In genomic region chr17:14693048-14693993, GRCm38 (mm10) we compare ENCODE assay signal across 8 mouse cellular contexts. TPM values are rescaled to one million over a fixed set of nuclear protein-coding genes. Genes with fewer than 3 reads are reported as not detected.
DNase-seq lines count a peak whose midpoint lies in the region; ATAC-seq and TF ChIP-seq lines count a peak whose summit lies in the region.

No protein-coding gene starts in this region.

- H3K4me1 ChIP-seq in heart, adult 2 months (ENCODE audit: control insufficient read depth, insufficient read depth, low read length), result peaks cover 5% of the 10 kb centered on the region
- no peaks in the 10 kb centered on the region for H3K4me1 ChIP-seq in ES-Bruce4 (ENCODE audit: control insufficient read depth, insufficient read depth, low read length)
- 0 out of 2 replicates have a peak, but pooled peaks cover 10% of the 10 kb centered on the region for H3K4me1 ChIP-seq in forebrain, postnatal 0 days (ENCODE audit: insufficient read depth)
- no peaks in the 10 kb centered on the region for H3K4me1 ChIP-seq in liver, embryonic 16.5 days (ENCODE audit: control insufficient read depth, low read depth, low read length)

- no peaks in the 10 kb centered on the region for H3K9me3 ChIP-seq in ES-Bruce4 (replicated peaks; ENCODE audit: control insufficient read depth, insufficient read depth, low read length, poor library complexity, severe bottlenecking)
- H3K9me3 ChIP-seq in forebrain, postnatal 0 days (ENCODE audit: low read length), result no peaks in the 10 kb centered on the region
- no peaks in the 10 kb centered on the region for H3K9me3 ChIP-seq in liver, embryonic 16.5 days (replicated peaks; ENCODE audit: control insufficient read depth, low read length)

- peak overlapping the region; percentile 53 for H3K4me3 ChIP-seq in heart, adult 2 months
- no peak overlapping the region for H3K4me3 ChIP-seq in ES-Bruce4 (ENCODE audit: low read depth, low read length)
- peak overlapping the region; percentile 20; the same call in 1 of the 2 replicates for H3K4me3 ChIP-seq in forebrain, postnatal 0 days (ENCODE audit: low read depth, low read length)
- peak overlapping the region; percentile 7; the same call in 1 of the 2 replicates for H3K4me3 ChIP-seq in liver, embryonic 16.5 days (ENCODE audit: low read depth, low read length)

- WGBS in heart, adult 2 months, result 20% methylated on average over 9 of the region's 9 CpGs
- 4% methylated on average over 9 of the region's 9 CpGs for WGBS in forebrain, postnatal 0 days
- WGBS in liver, embryonic 16.5 days (ENCODE audit: insufficient replicate concordance), result 8% methylated on average over 9 of the region's 9 CpGs

- no peak for TF ChIP-seq EP300 in heart, adult 2 months (IDR thresholded peaks at IDR 0.05; ENCODE audit: insufficient read depth, low read depth, low read length)
- TF ChIP-seq EP300 in ES-Bruce4 (IDR thresholded peaks at IDR 0.05; ENCODE audit: insufficient read depth, low read depth, low read length), result peak; percentile 82

- no peak for TF ChIP-seq CTCF in heart, adult 2 months (IDR thresholded peaks at IDR 0.05)
- TF ChIP-seq CTCF in ES-Bruce4 (IDR thresholded peaks at IDR 0.05; ENCODE audit: low read depth, low read length), result no peak
- TF ChIP-seq CTCF in forebrain, postnatal 0 days (IDR thresholded peaks at IDR 0.05; ENCODE audit: low read depth), result no peak

- no peaks in the 10 kb centered on the region for H3K79me2 ChIP-seq in heart, adult 2 months (replicated peaks; ENCODE audit: control insufficient read depth, insufficient read depth, low read length)

- H3K36me3 ChIP-seq in heart, adult 2 months (ENCODE audit: control insufficient read depth, insufficient read depth, low read length), result no peaks in the 10 kb centered on the region
- H3K36me3 ChIP-seq in ES-Bruce4 (ENCODE audit: control insufficient read depth, insufficient read depth, low read length, poor library complexity, severe bottlenecking), result no peaks in the 10 kb centered on the region
- no peaks in the 10 kb centered on the region for H3K36me3 ChIP-seq in forebrain, postnatal 0 days (ENCODE audit: insufficient read depth)
- H3K36me3 ChIP-seq in liver, embryonic 16.5 days (ENCODE audit: control insufficient read depth, insufficient read depth), result no peaks in the 10 kb centered on the region

- H3K9ac ChIP-seq in heart, adult 2 months (ENCODE audit: low read depth, low read length), result peak overlapping the region; percentile 37
- H3K9ac ChIP-seq in ES-Bruce4 (ENCODE audit: low read depth, poor library complexity, severe bottlenecking), result no peak overlapping the region
- H3K9ac ChIP-seq in forebrain, postnatal 0 days, result peak overlapping the region; percentile 25; the same call in 1 of the 2 replicates
- H3K9ac ChIP-seq in liver, embryonic 16.5 days (ENCODE audit: low read depth, low read length), result no peak overlapping the region

- peak overlapping the region; percentile 43 for H3K4me2 ChIP-seq in forebrain, postnatal 0 days (ENCODE audit: low read depth)
- no peak overlapping the region for H3K4me2 ChIP-seq in liver, embryonic 16.5 days (ENCODE audit: low read depth, low read length)

- no peak for DNase-seq in heart, adult 2 months
- DNase-seq in heart, adult 18-20 months, result no peak
- DNase-seq in forebrain, postnatal 0 days, result no peak
- no peak for DNase-seq in cerebellum, postnatal 14 days
- DNase-seq in frontal cortex, postnatal 10 days (ENCODE audit: low spot score in 2 of 2), result no peak

- ATAC-seq in forebrain, postnatal 0 days, result no peak
- no peak for ATAC-seq in liver, embryonic 16.5 days (ENCODE audit: low read depth)
- ATAC-seq in inflammation-experienced regulatory T-cells, adult 6 months, result no peak

- no peak for TF ChIP-seq POLR2A in heart, adult 2 months (IDR thresholded peaks at IDR 0.05; ENCODE audit: insufficient read depth, low read depth, low read length)
- no peak for TF ChIP-seq POLR2A in ES-Bruce4 (IDR thresholded peaks at IDR 0.05; ENCODE audit: insufficient read depth, low read length)

- H3K27ac ChIP-seq in heart, adult 2 months, result peak overlapping the region; percentile 45
- H3K27ac ChIP-seq in ES-Bruce4 (ENCODE audit: insufficient read depth, low read length), result no peak overlapping the region
- no peak overlapping the region for H3K27ac ChIP-seq in forebrain, postnatal 0 days (ENCODE audit: low read depth, low read length)
- H3K27ac ChIP-seq in liver, embryonic 16.5 days (ENCODE audit: low read length), result no peak overlapping the region

- no peaks in the 10 kb centered on the region for H3K27me3 ChIP-seq in heart, adult 2 months (ENCODE audit: control insufficient read depth, insufficient read depth, low read length)
- H3K27me3 ChIP-seq in ES-Bruce4 (ENCODE audit: control insufficient read depth, insufficient read depth, low read length, poor library complexity, severe bottlenecking), result peaks cover 13% of the 10 kb centered on the region
- no peaks in the 10 kb centered on the region for H3K27me3 ChIP-seq in forebrain, postnatal 0 days (ENCODE audit: insufficient read depth, low read length)
- H3K27me3 ChIP-seq in liver, embryonic 16.5 days (ENCODE audit: control insufficient read depth, insufficient read depth, low read depth, low read length), result no peaks in the 10 kb centered on the region

- intact Hi-C loops in heart, adult 2 months (cut with DNase I), result no loop called here

RNA-seq across cellular contexts. Expression of gene Thbs2, which starts 0.7 kb away (rescaled TPM):
- total RNA-seq in heart, adult 2 months (2021), result 10 to 100 TPM; 12.2 to 21.0 TPM
- polyA plus RNA-seq in heart, adult 2 months (2012; rRNA removed), result 10.8 and 22.0 TPM in 2 replicates
- 10 to 100 TPM; 11.1 to 11.2 TPM for total RNA-seq in heart, adult 18-20 months (2021)
- 1.7 and 2.0 TPM in 2 replicates for polyA plus RNA-seq in ES-Bruce4 (2011; ENCODE audit: insufficient read depth, insufficient read length, low read depth, missing spikeins)
- 4.2 and 10.3 TPM in 2 replicates for total RNA-seq in forebrain, postnatal 0 days (2014; rRNA removed)
- polyA plus RNA-seq in forebrain, postnatal 0 days (2015; fragmentation: Nextera tagmentation; extraction: Ambion mirVana), result 2.8 and 2.9 TPM in 2 replicates
- 2.2 and 2.6 TPM in 2 replicates for polyA plus RNA-seq in liver, embryonic 16.5 days (2015; fragmentation: Nextera tagmentation; extraction: Ambion mirVana)
- under 1 TPM in 1 of 3 experiments, not detected in 2; 0.06 TPM for polyA plus RNA-seq in inflammation-experienced regulatory T-cells, adult 6 months (2017; shearing (Covaris generic))

Comparison
In these comparisons a context has a peak if more than half of its experiments do, and no peak if none do; other contexts are left out.
1. H3K9ac ChIP-seq: peak in heart, adult 2 months (single experiment) and forebrain, postnatal 0 days (single experiment); none in ES-Bruce4 (single experiment) and liver, embryonic 16.5 days (single experiment).